ENCODE assay signal across 9 mouse cellular contexts in genomic region chr11:72469217-72469616, GRCm38 (mm10). TPM values are rescaled to one million over a fixed set of nuclear protein-coding genes. Genes with fewer than 3 reads are reported as not detected.
DNase-seq lines count a peak whose midpoint lies in the region; ATAC-seq and TF ChIP-seq lines count a peak whose summit lies in the region.
"Had no signal": no experiment of that assay in that cellular context is flagged by ENCODE, and none has a peak within 500 bp of the region (broad histone marks: within the 10 kb centered on the region; RNA-seq: fewer than 3 reads in every experiment).

No protein-coding gene starts in this region.

- H3K4me3 ChIP-seq in forebrain, embryonic 12.5 days (replicated peaks), result no peak overlapping the region
- H3K4me3 ChIP-seq in forebrain, embryonic 11.5 days (ENCODE audit: low read depth, low read length), result no peak overlapping the region
- no peak overlapping the region for H3K4me3 ChIP-seq in hindbrain, postnatal 0 days (ENCODE audit: low read length)
- no peak overlapping the region for H3K4me3 ChIP-seq in limb, embryonic 13.5 days
- no peak overlapping the region for H3K4me3 ChIP-seq in midbrain, embryonic 15.5 days

- peak; percentile 60; the same call in 1 of the 2 replicates for ATAC-seq in forebrain, embryonic 12.5 days (ENCODE audit: low FRiP score)
- ATAC-seq in forebrain, embryonic 11.5 days (replicated peaks; ENCODE audit: low FRiP score), result no peak; the same call in 1 of the 2 replicates
- peak; percentile 55 for ATAC-seq in hindbrain, postnatal 0 days
- ATAC-seq in limb, embryonic 13.5 days (ENCODE audit: low FRiP score, low read depth), result no peak
- peak; percentile 44; the same call in 1 of the 2 replicates for ATAC-seq in midbrain, embryonic 15.5 days (replicated peaks)

- no peak for DNase-seq in forebrain, embryonic 11.5 days (ENCODE audit: low spot score)
- DNase-seq in adrenal gland, postnatal 14 days, result peak; percentile 84
- peak; percentile 61 for DNase-seq in gastrocnemius, postnatal 25 days
- peak; percentile 49 for DNase-seq in hindbrain, postnatal 0 days (ENCODE audit: low spot score)
- no peak for DNase-seq in cerebellum, adult 11-12 months

- TF ChIP-seq CTCF in hindbrain, postnatal 0 days (IDR thresholded peaks at IDR 0.05; ENCODE audit: low read depth), result no peak

- 38% methylated on average over 5 of the region's 5 CpGs for WGBS in forebrain, embryonic 12.5 days
- 40% methylated on average over 5 of the region's 5 CpGs for WGBS in forebrain, embryonic 11.5 days
- 27% methylated on average over 5 of the region's 5 CpGs for WGBS in hindbrain, postnatal 0 days
- 38% methylated on average over 5 of the region's 5 CpGs for WGBS in limb, embryonic 13.5 days
- 26% methylated on average over 5 of the region's 5 CpGs for WGBS in midbrain, embryonic 15.5 days

- H3K9me3 ChIP-seq in forebrain, embryonic 12.5 days, result no peaks in the 10 kb centered on the region
- H3K9me3 ChIP-seq in forebrain, embryonic 11.5 days (ENCODE audit: control insufficient read depth, low read length), result no peaks in the 10 kb centered on the region
- H3K9me3 ChIP-seq in hindbrain, postnatal 0 days (ENCODE audit: low read length), result no peaks in the 10 kb centered on the region
- no peaks in the 10 kb centered on the region for H3K9me3 ChIP-seq in limb, embryonic 13.5 days
- no peaks in the 10 kb centered on the region for H3K9me3 ChIP-seq in midbrain, embryonic 15.5 days

- no peak overlapping the region for H3K9ac ChIP-seq in forebrain, embryonic 12.5 days
- H3K9ac ChIP-seq in forebrain, embryonic 11.5 days (ENCODE audit: low read length), result no peak overlapping the region
- no peak overlapping the region for H3K9ac ChIP-seq in hindbrain, postnatal 0 days (replicated peaks; ENCODE audit: low read length)
- H3K9ac ChIP-seq in limb, embryonic 13.5 days, result no peak overlapping the region
- H3K9ac ChIP-seq in midbrain, embryonic 15.5 days, result no peak overlapping the region

- H3K27ac ChIP-seq in forebrain, embryonic 12.5 days, result no peak overlapping the region
- no peak overlapping the region for H3K27ac ChIP-seq in forebrain, embryonic 11.5 days (ENCODE audit: low read depth, low read length)
- H3K27ac ChIP-seq in hindbrain, postnatal 0 days, result peak overlapping the region; percentile 42
- H3K27ac ChIP-seq in limb, embryonic 13.5 days, result peak overlapping the region; percentile 3; the same call in 1 of the 2 replicates
- 0 out of 2 replicates have a peak overlapping the region, but pooled peaks have one; percentile 25 for H3K27ac ChIP-seq in midbrain, embryonic 15.5 days

- H3K4me1 ChIP-seq in forebrain, embryonic 12.5 days, result peaks cover 21% of the 10 kb centered on the region
- H3K4me1 ChIP-seq in forebrain, embryonic 11.5 days (replicated peaks; ENCODE audit: control insufficient read depth, insufficient read depth, low read length), result no peaks in the 10 kb centered on the region
- H3K4me1 ChIP-seq in hindbrain, postnatal 0 days (ENCODE audit: insufficient read depth, low read length), result peaks cover 12% of the 10 kb centered on the region
- peaks cover 10% of the 10 kb centered on the region; the same call in 1 of the 2 replicates for H3K4me1 ChIP-seq in limb, embryonic 13.5 days
- no peaks in the 10 kb centered on the region for H3K4me1 ChIP-seq in midbrain, embryonic 15.5 days

- H3K36me3 ChIP-seq in forebrain, embryonic 12.5 days (replicated peaks), result no peaks in the 10 kb centered on the region
- H3K36me3 ChIP-seq in forebrain, embryonic 11.5 days (ENCODE audit: control insufficient read depth, insufficient read depth, low read length), result no peaks in the 10 kb centered on the region
- no peaks in the 10 kb centered on the region for H3K36me3 ChIP-seq in hindbrain, postnatal 0 days (ENCODE audit: insufficient read depth, low read length)
- H3K36me3 ChIP-seq in limb, embryonic 13.5 days, result no peaks in the 10 kb centered on the region
- H3K36me3 ChIP-seq in midbrain, embryonic 15.5 days (replicated peaks), result 0 out of 2 replicates have a peak, but pooled peaks cover 5% of the 10 kb centered on the region

- no peak overlapping the region for H3K4me2 ChIP-seq in forebrain, embryonic 12.5 days
- H3K4me2 ChIP-seq in forebrain, embryonic 11.5 days (ENCODE audit: low read depth, low read length, severe bottlenecking), result no peak overlapping the region
- no peak overlapping the region for H3K4me2 ChIP-seq in hindbrain, postnatal 0 days (ENCODE audit: low read depth, low read length)
- H3K4me2 ChIP-seq in limb, embryonic 13.5 days (replicated peaks), result no peak overlapping the region
- H3K4me2 ChIP-seq in midbrain, embryonic 15.5 days, result no peak overlapping the region

- H3K27me3 ChIP-seq in forebrain, embryonic 12.5 days, result no peaks in the 10 kb centered on the region
- no peaks in the 10 kb centered on the region for H3K27me3 ChIP-seq in forebrain, embryonic 11.5 days (ENCODE audit: control insufficient read depth, insufficient read depth, low read length)
- H3K27me3 ChIP-seq in hindbrain, postnatal 0 days (ENCODE audit: insufficient read depth, low read length), result no peaks in the 10 kb centered on the region
- no peaks in the 10 kb centered on the region for H3K27me3 ChIP-seq in limb, embryonic 13.5 days
- no peaks in the 10 kb centered on the region for H3K27me3 ChIP-seq in midbrain, embryonic 15.5 days (replicated peaks)

RNA-seq across cellular contexts. Expression of gene Spns2, which starts 20.5 kb away (rescaled TPM):
- polyA plus RNA-seq in forebrain, embryonic 12.5 days (2016; fragmentation: Nextera tagmentation; extraction: Ambion mirVana), result 4.9 and 5.4 TPM in 2 replicates
- 4.0 and 4.8 TPM in 2 replicates for polyA plus RNA-seq in forebrain, embryonic 11.5 days (2014; fragmentation: Nextera tagmentation; extraction: Ambion mirVana)
- 6.9 and 13.1 TPM in 2 replicates for total RNA-seq in adrenal gland, postnatal 14 days (2021)
- 10 to 100 TPM; 12.4 to 16.9 TPM for total RNA-seq in gastrocnemius, postnatal 25 days (2021)
- total RNA-seq in hindbrain, postnatal 0 days (2014; rRNA removed), result 58.5 and 66.0 TPM in 2 replicates
- polyA plus RNA-seq in hindbrain, postnatal 0 days (2015; fragmentation: Nextera tagmentation; extraction: Ambion mirVana), result 7.0 and 7.2 TPM in 2 replicates
- 2.1 and 2.3 TPM in 2 replicates for polyA plus RNA-seq in limb, embryonic 13.5 days (2015; fragmentation: Nextera tagmentation; extraction: Ambion mirVana)
- polyA plus RNA-seq in midbrain, embryonic 15.5 days (2015; fragmentation: Nextera tagmentation; extraction: Ambion mirVana), result 10.7 and 11.6 TPM in 2 replicates

RNA-seq across cellular contexts. Expression of gene Mybbp1a, which starts 28.1 kb away (rescaled TPM):
- polyA plus RNA-seq in forebrain, embryonic 12.5 days (2016; fragmentation: Nextera tagmentation; extraction: Ambion mirVana), result 158 and 160 TPM in 2 replicates
- 165 and 166 TPM in 2 replicates for polyA plus RNA-seq in forebrain, embryonic 11.5 days (2014; fragmentation: Nextera tagmentation; extraction: Ambion mirVana)
- total RNA-seq in adrenal gland, postnatal 14 days (2021), result 85.6 and 101 TPM in 2 replicates
- 10 to 100 TPM; 52.1 to 56.5 TPM for total RNA-seq in gastrocnemius, postnatal 25 days (2021)
- total RNA-seq in hindbrain, postnatal 0 days (2014; rRNA removed), result 28.0 and 36.1 TPM in 2 replicates
- polyA plus RNA-seq in hindbrain, postnatal 0 days (2015; fragmentation: Nextera tagmentation; extraction: Ambion mirVana), result 61.5 and 68.7 TPM in 2 replicates
- polyA plus RNA-seq in limb, embryonic 13.5 days (2015; fragmentation: Nextera tagmentation; extraction: Ambion mirVana), result 159 and 164 TPM in 2 replicates
- 67.5 and 69.4 TPM in 2 replicates for polyA plus RNA-seq in midbrain, embryonic 15.5 days (2015; fragmentation: Nextera tagmentation; extraction: Ambion mirVana)

RNA-seq across cellular contexts. Expression of gene Ggt6, which starts 33.9 kb away (rescaled TPM):
- not detected in 2 replicates for polyA plus RNA-seq in forebrain, embryonic 12.5 days (2016; fragmentation: Nextera tagmentation; extraction: Ambion mirVana)
- not detected in 2 replicates for polyA plus RNA-seq in forebrain, embryonic 11.5 days (2014; fragmentation: Nextera tagmentation; extraction: Ambion mirVana)
- total RNA-seq in adrenal gland, postnatal 14 days (2021), result 1.7 and 2.8 TPM in 2 replicates
- total RNA-seq in gastrocnemius, postnatal 25 days (2021), result under 1 TPM; 0.38 TPM
- total RNA-seq in hindbrain, postnatal 0 days (2014; rRNA removed), result not detected in 2 replicates
- not detected in 2 replicates for polyA plus RNA-seq in hindbrain, postnatal 0 days (2015; fragmentation: Nextera tagmentation; extraction: Ambion mirVana)
- 0.74 and 0.92 TPM in 2 replicates for polyA plus RNA-seq in limb, embryonic 13.5 days (2015; fragmentation: Nextera tagmentation; extraction: Ambion mirVana)
- polyA plus RNA-seq in midbrain, embryonic 15.5 days (2015; fragmentation: Nextera tagmentation; extraction: Ambion mirVana), result not detected in 2 replicates
- total RNA-seq: neutrophil, adult 5-6 weeks had no signal

RNA-seq across cellular contexts. Expression of gene Smtnl2, which starts 57.7 kb away (rescaled TPM):
- 5.2 and 5.5 TPM in 2 replicates for polyA plus RNA-seq in forebrain, embryonic 12.5 days (2016; fragmentation: Nextera tagmentation; extraction: Ambion mirVana)
- 5.0 and 7.0 TPM in 2 replicates for polyA plus RNA-seq in forebrain, embryonic 11.5 days (2014; fragmentation: Nextera tagmentation; extraction: Ambion mirVana)
- total RNA-seq in adrenal gland, postnatal 14 days (2021), result 4.1 and 5.4 TPM in 2 replicates
- total RNA-seq in gastrocnemius, postnatal 25 days (2021), result 100 to 1,000 TPM; 219 to 223 TPM
- 13.0 and 19.1 TPM in 2 replicates for total RNA-seq in hindbrain, postnatal 0 days (2014; rRNA removed)
- 8.7 and 9.7 TPM in 2 replicates for polyA plus RNA-seq in hindbrain, postnatal 0 days (2015; fragmentation: Nextera tagmentation; extraction: Ambion mirVana)
- polyA plus RNA-seq in limb, embryonic 13.5 days (2015; fragmentation: Nextera tagmentation; extraction: Ambion mirVana), result 38.3 and 41.5 TPM in 2 replicates
- polyA plus RNA-seq in midbrain, embryonic 15.5 days (2015; fragmentation: Nextera tagmentation; extraction: Ambion mirVana), result 8.1 and 9.3 TPM in 2 replicates
- total RNA-seq: neutrophil, adult 5-6 weeks had no signal

Comparison
In these comparisons a context has a peak if more than half of its experiments do, and no peak if none do; other contexts are left out.
1. ATAC-seq: peak in forebrain, embryonic 12.5 days (single experiment), hindbrain, postnatal 0 days (single experiment) and midbrain, embryonic 15.5 days (single experiment); none in forebrain, embryonic 11.5 days (single experiment) and limb, embryonic 13.5 days (single experiment).
2. H3K27ac ChIP-seq: peak in hindbrain, postnatal 0 days (single experiment), limb, embryonic 13.5 days (single experiment) and midbrain, embryonic 15.5 days (single experiment); none in forebrain, embryonic 12.5 days (single experiment) and forebrain, embryonic 11.5 days (single experiment).
3. DNase-seq: peak in adrenal gland, postnatal 14 days (single experiment), gastrocnemius, postnatal 25 days (single experiment) and hindbrain, postnatal 0 days (single experiment); none in forebrain, embryonic 11.5 days (single experiment) and cerebellum, adult 11-12 months (single experiment).